Mouse (Mus musculus): Measurements from ENCODE around the gene Traf7. TPM values are rescaled to one million over a fixed set of nuclear protein-coding genes. Genes with fewer than 3 reads are reported as not detected.

Gene Traf7
- polyA plus RNA-seq, 1 experiment: 223 TPM

Other genes starting within 250 kb of the Traf7 start
- 0.10 and 0.12 TPM in 2 replicates for gene Abca17, start 176.9 kb downstream of the Traf7 start, polyA plus RNA-seq (2012; rRNA removed)
- 44.4 and 47.7 TPM in 2 replicates for gene Abca3, start 176.0 kb downstream of the Traf7 start, polyA plus RNA-seq (2012; rRNA removed)
- 119 and 134 TPM in 2 replicates for gene Rnps1, start 113.4 kb downstream of the Traf7 start, polyA plus RNA-seq (2012; rRNA removed)
- 116 and 139 TPM in 2 replicates for gene Eci1, start 101.3 kb downstream of the Traf7 start, polyA plus RNA-seq (2012; rRNA removed)
- gene Dnase1l2, start 84.8 kb downstream of the Traf7 start, polyA plus RNA-seq (2012; rRNA removed): 47.5 and 62.9 TPM in 2 replicates
- gene E4f1, start 57.6 kb downstream of the Traf7 start, polyA plus RNA-seq (2012; rRNA removed): 55.8 and 61.5 TPM in 2 replicates
- gene Pgp, start 57.5 kb downstream of the Traf7 start, polyA plus RNA-seq (2012; rRNA removed): 31.8 and 33.5 TPM in 2 replicates
- gene Bricd5, start 54.1 kb downstream of the Traf7 start, polyA plus RNA-seq (2012; rRNA removed): 0.10 and 0.19 TPM in 2 replicates
- 20.9 and 21.7 TPM in 2 replicates for gene Mlst8, start 48.9 kb downstream of the Traf7 start, polyA plus RNA-seq (2012; rRNA removed)
- gene Caskin1, start 39.3 kb downstream of the Traf7 start, polyA plus RNA-seq (2012; rRNA removed): 0.76 and 1.1 TPM in 2 replicates
- 1.4 and 1.5 TPM in 2 replicates for gene Rab26, start 6.3 kb upstream of the Traf7 start, polyA plus RNA-seq (2012; rRNA removed)
- gene Pkd1, start 21.9 kb upstream of the Traf7 start, polyA plus RNA-seq (2012; rRNA removed): 69.8 and 84.0 TPM in 2 replicates
- 95.3 and 112 TPM in 2 replicates for gene Tsc2, start 104.7 kb upstream of the Traf7 start, polyA plus RNA-seq (2012; rRNA removed)
- 21.7 and 22.0 TPM in 2 replicates for gene Nthl1, start 104.7 kb upstream of the Traf7 start, polyA plus RNA-seq (2012; rRNA removed)
- 59.2 and 63.5 TPM in 2 replicates for gene Slc9a3r2, start 122.4 kb upstream of the Traf7 start, polyA plus RNA-seq (2012; rRNA removed)
- gene Npw, start 130.5 kb upstream of the Traf7 start, polyA plus RNA-seq (2012; rRNA removed): 0.62 and 0.80 TPM in 2 replicates
- 42.9 and 54.2 TPM in 2 replicates for gene Zfp598, start 141.7 kb upstream of the Traf7 start, polyA plus RNA-seq (2012; rRNA removed)
- 0.58 and 0.62 TPM in 2 replicates for gene Syngr3, start 162.0 kb upstream of the Traf7 start, polyA plus RNA-seq (2012; rRNA removed)
- gene Gfer, start 168.2 kb upstream of the Traf7 start, polyA plus RNA-seq (2012; rRNA removed): 21.0 and 23.7 TPM in 2 replicates
- gene Noxo1, start 168.3 kb upstream of the Traf7 start, polyA plus RNA-seq (2012; rRNA removed): 7.6 and 10.7 TPM in 2 replicates
- 31.4 and 34.8 TPM in 2 replicates for gene Tbl3, start 179.7 kb upstream of the Traf7 start, polyA plus RNA-seq (2012; rRNA removed)
- 0.18 and 0.30 TPM in 2 replicates for gene Rnf151, start 190.1 kb upstream of the Traf7 start, polyA plus RNA-seq (2012; rRNA removed)
- gene Rps2, start 190.2 kb upstream of the Traf7 start, polyA plus RNA-seq (2012; rRNA removed): 1,660 and 1,865 TPM in 2 replicates
- 298 and 302 TPM in 2 replicates for gene Ndufb10, start 196.5 kb upstream of the Traf7 start, polyA plus RNA-seq (2012; rRNA removed)
- 0.19 and 0.29 TPM in 2 replicates for gene Rpl3l, start 199.9 kb upstream of the Traf7 start, polyA plus RNA-seq (2012; rRNA removed)
- gene Msrb1, start 208.7 kb upstream of the Traf7 start, polyA plus RNA-seq (2012; rRNA removed): 195 and 227 TPM in 2 replicates
- gene Hs3st6, start 225.1 kb upstream of the Traf7 start, polyA plus RNA-seq (2012; rRNA removed): 0.43 and 0.77 TPM in 2 replicates